Mouse (Mus musculus) kidney, adult 2 months (tissue): ENCODE data around the gene Olfr1270.
"Not testable (repeated sequence)": the region's sequence is repeated elsewhere in the genome, so short reads cannot be mapped to it uniquely, and the experiment has no call there.

Experiments used
- CTCF ChIP-seq: fragments of 200-500 bp; conservative IDR thresholded peaks from 2 replicates; pipeline ENCODE4 v1.5.1; 2011; ENCODE audit warnings: low read depth, mild to moderate bottlenecking, control low read depth, low read length, moderate library complexity, mixed read lengths; ENCODE audit not compliant: insufficient read depth, insufficient read length
- POLR2A ChIP-seq: fragments of 200-500 bp; IDR thresholded peaks from one replicate; pipeline ENCODE4 v1.6.1; 2011; ENCODE audit warnings: low read depth, low read length, control low read depth

DNA sequence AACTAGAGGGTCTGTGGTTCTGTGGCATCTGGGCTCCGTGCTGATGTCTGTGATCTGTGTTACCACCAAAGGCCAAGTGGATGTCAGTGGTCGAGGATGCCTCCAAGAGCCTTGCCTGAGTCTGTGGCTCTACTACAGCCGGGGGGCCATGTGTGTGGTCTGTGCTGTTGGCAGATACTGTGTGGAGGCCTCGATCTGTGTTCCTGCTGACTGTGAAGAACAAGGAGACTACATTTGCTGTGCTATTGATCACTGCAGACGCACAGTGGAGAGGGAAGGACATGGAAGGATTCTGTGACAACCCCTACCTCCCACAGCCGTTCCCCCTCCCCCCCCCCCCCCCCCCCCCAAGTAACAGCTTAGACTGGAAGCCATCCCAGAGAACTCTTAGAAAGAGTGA is 42.4 kb upstream of the Olfr1270 start:
- TF ChIP-seq CTCF, POLR2A: not testable (repeated sequence)
